Mouse (Mus musculus) intestine, postnatal 0 days (tissue): ENCODE measurements around the gene Oxt. TPM values are rescaled to one million over a fixed set of nuclear protein-coding genes. Genes with fewer than 3 reads are reported as not detected.

Source experiments
- ATAC-seq: fragments of 200-750 bp; cut with Nextera tagmentation; 2 replicates; pipeline ENCODE4 v1.8.0; 2017; ENCODE audit warnings: mild to moderate bottlenecking, moderate TSS enrichment, moderate library complexity
- H3K27ac ChIP-seq: fragments of 300-500 bp; sonication (generic); 2 replicates; pipeline ENCODE4 v1.5.1; 2014; ENCODE audit warnings: mild to moderate bottlenecking, low read depth, low read length, moderate library complexity
- H3K27me3 ChIP-seq: fragments of 300-500 bp; sonication (generic); replicated peaks from 2 replicates; pipeline ENCODE4 v1.6.1; 2014; ENCODE audit warnings: low read length, mixed read lengths; ENCODE audit not compliant: control insufficient read depth, insufficient read depth
- H3K36me3 ChIP-seq: fragments of 300-500 bp; sonication (generic); 2 replicates; pipeline ENCODE4 v1.6.1; 2014; ENCODE audit warnings: mild to moderate bottlenecking, moderate library complexity; ENCODE audit not compliant: control insufficient read depth, insufficient read depth
- H3K4me1 ChIP-seq: fragments of 300-500 bp; sonication (generic); replicated peaks from 2 replicates; pipeline ENCODE4 v1.6.1; 2014; ENCODE audit warnings: antibody characterized with exemption, low read length, mixed read lengths; ENCODE audit not compliant: control insufficient read depth, insufficient read depth
- H3K4me2 ChIP-seq: fragments of 300-500 bp; sonication (generic); replicated peaks from 2 replicates; pipeline ENCODE4 v1.6.1; 2014; ENCODE audit warnings: low read depth, mild to moderate bottlenecking, moderate library complexity
- H3K4me3 ChIP-seq: fragments of 300-500 bp; sonication (generic); 2 replicates; pipeline ENCODE4 v1.5.1; 2014; ENCODE audit warnings: low read depth, low read length
- H3K9ac ChIP-seq: fragments of 300-500 bp; sonication (generic); 2 replicates; pipeline ENCODE4 v1.6.1; 2014; ENCODE audit warnings: mild to moderate bottlenecking, low read depth, low read length
- H3K9me3 ChIP-seq: fragments of 300-500 bp; sonication (generic); 2 replicates; pipeline ENCODE4 v1.6.1; 2016; ENCODE audit warnings: mixed run types; ENCODE audit not compliant: control insufficient read depth
- CTCF ChIP-seq: sonication (generic); IDR thresholded peaks from 2 replicates; pipeline ENCODE4 v1.5.1; 2016; ENCODE audit warnings: low read depth, mild to moderate bottlenecking, control low read depth, antibody characterized with exemption, moderate library complexity
- WGBS: fragments of 180-500 bp; shearing (Covaris S2); extraction: QIAGEN DNeasy Blood & Tissue Kit; methylation state at CpG from one replicate; pipeline ENCODE4 v1.1.7; 2014; 5-methylcytosine and 5-hydroxymethylcytosine counted together
- polyA plus RNA-seq: library from polyadenylated mRNA; unstranded; fragments of >200 nt; fragmentation: Nextera tagmentation; extraction: Ambion mirVana; gene quantifications from 2 replicates; pipeline ENCODE4 v1.2.1, GENCODE M21; 2015

Gene Oxt
- polyA plus RNA-seq, 1 experiment from 2014 or later: not detected

DNA sequence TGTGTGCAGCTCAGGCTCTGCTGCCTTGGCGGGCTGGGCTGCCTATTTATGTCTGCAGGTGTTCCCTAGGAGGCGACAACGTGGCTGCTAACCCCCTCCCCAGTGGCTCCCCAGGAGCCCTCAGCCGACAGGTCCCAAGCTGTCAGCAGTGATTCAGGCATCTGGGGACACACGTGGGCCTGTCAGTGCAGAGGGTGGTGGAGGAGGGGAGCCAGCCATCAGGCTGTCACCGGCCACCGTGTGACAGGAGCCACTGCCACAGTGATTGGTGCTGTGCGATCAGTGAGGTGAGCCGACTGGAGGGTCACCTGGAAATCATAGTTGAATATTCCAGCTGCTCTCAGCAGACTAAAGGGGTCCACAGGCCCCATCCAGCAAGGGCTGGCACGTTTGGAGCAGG is 6.6 kb downstream of the Oxt start, which contains the start of gene Avp:
TSS of gene Avp (minus strand) at position 3 of the 400 bp plus-strand sequence.
- 37% methylated on average over 10 of the region's 10 CpGs for WGBS
- no peaks in the 10 kb centered on the region for H3K36me3 ChIP-seq
- H3K4me1 ChIP-seq: no peaks in the 10 kb centered on the region; the same call in 1 of the 2 replicates
- H3K27me3 ChIP-seq: peaks cover 51% of the 10 kb centered on the region
- H3K4me3 ChIP-seq: no peak within 1 kb of the TSS
- H3K9me3 ChIP-seq: no peaks in the 10 kb centered on the region
- H3K9ac ChIP-seq: no peak within 1 kb of the TSS
- no peak within 1 kb of the TSS for H3K4me2 ChIP-seq
- no peak within 1 kb of the TSS for H3K27ac ChIP-seq
- TF ChIP-seq CTCF: no peak
- no peak for ATAC-seq

DNA sequence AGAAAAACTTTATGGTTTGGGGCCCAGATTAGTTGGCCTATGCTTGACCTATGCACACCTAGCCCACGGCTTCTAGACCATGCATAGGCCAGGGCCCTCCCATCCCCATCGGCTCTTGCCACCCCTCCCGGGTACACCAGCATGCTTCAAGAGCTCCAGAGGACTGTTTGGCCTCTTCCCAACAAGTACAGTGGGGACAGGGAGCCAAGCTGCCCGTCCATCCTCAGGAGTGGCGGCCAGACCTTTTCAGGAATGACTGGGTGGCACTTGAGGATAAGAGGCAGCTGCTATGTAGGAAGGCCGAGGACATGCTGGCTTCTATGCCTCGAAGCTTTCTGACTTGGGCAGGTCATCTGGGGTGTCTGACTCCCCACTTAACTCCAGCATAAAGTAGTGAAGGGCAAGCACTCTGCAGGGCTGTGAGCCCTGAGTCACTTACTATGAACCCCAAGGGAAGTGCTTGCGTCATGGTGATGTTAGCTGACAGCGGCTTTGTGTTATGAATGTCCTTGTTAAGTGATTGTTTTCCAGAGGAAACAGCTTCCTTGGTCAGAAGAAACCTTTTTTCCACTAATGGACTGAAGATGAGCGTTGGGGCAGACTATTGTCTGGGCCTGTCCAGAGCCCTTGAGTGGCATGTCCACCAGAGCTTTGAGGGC is 8.1 kb downstream of the Oxt start:
- H3K4me2 ChIP-seq: no peak overlapping the region
- H3K36me3 ChIP-seq: no peaks in the 10 kb centered on the region
- 76% methylated on average over 10 of the region's 10 CpGs for WGBS
- no peak overlapping the region for H3K9ac ChIP-seq
- no peak overlapping the region for H3K27ac ChIP-seq
- no peaks in the 10 kb centered on the region for H3K9me3 ChIP-seq
- no peak for TF ChIP-seq CTCF
- H3K4me1 ChIP-seq: no peaks in the 10 kb centered on the region; the same call in 1 of the 2 replicates
- peaks cover 41% of the 10 kb centered on the region for H3K27me3 ChIP-seq
- ATAC-seq: no peak
- no peak overlapping the region for H3K4me3 ChIP-seq

DNA sequence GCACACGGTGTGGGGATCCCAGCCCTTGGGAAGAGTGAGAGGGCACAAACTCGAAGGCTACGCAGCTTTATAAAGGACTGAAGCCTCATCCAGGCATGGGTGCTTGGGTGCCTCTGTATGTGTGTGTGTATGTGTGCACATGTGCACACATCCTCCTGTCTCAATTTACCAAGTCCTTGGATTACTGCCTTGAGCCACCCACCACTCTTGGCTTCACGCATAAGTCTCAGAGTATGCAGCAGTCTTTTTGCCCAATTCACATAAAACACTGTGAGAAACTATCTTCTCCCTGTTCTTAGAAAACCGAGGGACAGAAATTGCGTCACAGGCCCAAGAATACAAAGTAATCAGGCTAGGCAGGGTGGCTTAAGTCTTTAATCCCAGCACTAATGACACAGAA is 10.0 kb downstream of the Oxt start:
- WGBS: 82% methylated on average over 6 of the region's 6 CpGs
- ATAC-seq: no peak
- Histone ChIP-seq H3K4me2 (no peak overlapping the region), H3K36me3 (peaks cover 9% of the 10 kb centered on the region), H3K9ac (no peak overlapping the region), H3K9me3 (no peaks in the 10 kb centered on the region), H3K27ac (no peak overlapping the region), H3K27me3 (peaks cover 21% of the 10 kb centered on the region), H3K4me3 (no peak overlapping the region), H3K4me1 (no peaks in the 10 kb centered on the region)
- no peak for TF ChIP-seq CTCF

DNA sequence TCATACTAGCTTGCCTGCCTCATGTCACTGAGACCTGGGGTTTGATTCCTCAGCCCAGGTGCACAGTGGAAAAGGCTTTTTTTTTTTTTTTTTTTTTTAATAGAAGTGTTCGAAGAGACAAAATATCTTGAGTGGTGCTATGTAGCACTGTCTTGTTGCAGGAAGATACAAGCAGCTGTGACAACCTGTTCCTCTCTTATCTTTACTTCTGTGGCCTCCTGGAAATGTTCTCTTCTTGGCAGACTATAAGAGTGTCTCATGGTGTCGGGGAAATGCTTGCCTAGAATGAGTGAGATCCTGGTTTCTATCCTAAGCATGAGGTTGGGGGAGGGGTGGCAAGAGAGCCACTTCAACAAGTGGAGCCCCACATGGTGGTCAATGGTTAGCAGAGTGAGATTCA is 12.4 kb downstream of the Oxt start:
- Histone ChIP-seq H3K36me3 (peaks cover 21% of the 10 kb centered on the region), H3K9me3 (no peaks in the 10 kb centered on the region), H3K27me3 (no peaks in the 10 kb centered on the region), H3K9ac (no peak overlapping the region), H3K27ac (no peak overlapping the region), H3K4me1 (no peaks in the 10 kb centered on the region), H3K4me3 (no peak overlapping the region), H3K4me2 (no peak overlapping the region)
- ATAC-seq: no peak
- no peak for TF ChIP-seq CTCF
- 80% methylated on average over 2 of the region's 2 CpGs for WGBS

DNA sequence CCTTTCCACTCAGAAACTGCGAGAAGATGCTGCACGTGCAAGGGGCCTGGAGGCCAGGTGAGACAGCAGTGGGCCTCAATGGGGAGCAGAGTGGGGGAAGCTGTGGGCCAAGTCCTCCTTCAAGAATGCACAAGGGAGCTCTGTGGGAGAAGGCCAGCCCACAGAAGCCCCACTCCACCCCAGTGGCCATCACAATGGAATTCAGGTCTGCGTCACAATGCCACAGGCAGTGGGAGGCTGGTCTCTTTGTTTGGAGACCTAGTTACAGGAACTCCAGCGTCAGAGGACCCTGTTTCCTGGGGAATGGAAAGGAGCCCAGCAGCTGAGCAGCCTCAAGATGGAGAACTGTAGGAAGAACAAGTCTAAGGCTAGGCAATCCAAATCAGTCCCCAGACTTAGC is 13.2 kb downstream of the Oxt start:
- no peaks in the 10 kb centered on the region for H3K4me1 ChIP-seq
- H3K36me3 ChIP-seq: peaks cover 21% of the 10 kb centered on the region
- H3K27me3 ChIP-seq: no peaks in the 10 kb centered on the region
- no peak overlapping the region for H3K4me3 ChIP-seq
- no peak for ATAC-seq
- TF ChIP-seq CTCF: no peak
- WGBS: 67% methylated on average over 4 of the region's 4 CpGs
- H3K4me2 ChIP-seq: no peak overlapping the region
- H3K27ac ChIP-seq: no peak overlapping the region
- no peak overlapping the region for H3K9ac ChIP-seq
- no peaks in the 10 kb centered on the region for H3K9me3 ChIP-seq

DNA sequence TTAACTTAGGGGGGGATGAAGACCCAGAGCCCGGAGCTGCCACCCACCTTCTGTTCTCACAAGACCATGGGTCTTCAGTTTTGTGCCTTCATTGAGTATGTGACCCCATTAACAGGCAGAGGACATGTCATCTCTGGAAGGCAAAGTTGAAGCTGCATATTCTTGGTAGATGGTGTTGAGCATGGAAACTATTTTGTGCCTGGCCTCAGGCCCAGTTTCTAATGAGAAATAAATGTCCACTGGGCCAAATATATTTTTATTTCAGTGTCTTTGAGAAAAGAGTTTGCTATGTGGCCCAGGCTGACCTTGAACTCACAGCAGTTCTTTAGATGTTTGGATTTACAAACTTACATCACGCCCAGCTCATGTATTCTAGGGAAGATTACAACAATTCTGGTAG is 13.8 kb downstream of the Oxt start:
- Histone ChIP-seq H3K4me3 (no peak overlapping the region), H3K27ac (no peak overlapping the region), H3K36me3 (peaks cover 21% of the 10 kb centered on the region), H3K4me2 (no peak overlapping the region), H3K4me1 (no peaks in the 10 kb centered on the region), H3K27me3 (no peaks in the 10 kb centered on the region), H3K9me3 (no peaks in the 10 kb centered on the region), H3K9ac (no peak overlapping the region)
- 78% methylated on average over 2 of the region's 2 CpGs for WGBS
- no peak for TF ChIP-seq CTCF
- ATAC-seq: no peak

DNA sequence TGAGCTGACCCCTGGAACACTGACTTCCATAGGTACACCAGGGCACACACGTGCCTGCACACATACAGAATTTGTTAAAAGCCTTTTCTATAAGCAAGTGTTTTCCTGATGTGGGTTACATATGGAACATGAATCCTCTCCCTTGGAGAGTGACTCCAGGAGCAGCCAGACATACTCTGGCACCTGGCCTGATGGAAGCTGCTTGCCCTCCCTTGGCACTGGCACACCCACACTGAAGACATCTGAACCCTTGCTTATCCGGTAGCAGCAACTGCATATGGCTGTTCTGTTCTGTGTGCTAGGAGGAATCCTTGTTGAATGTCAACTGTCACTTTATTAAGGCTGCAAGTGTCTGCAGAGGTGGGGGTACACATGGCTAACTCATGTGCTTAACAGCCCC is 15.0 kb downstream of the Oxt start:
- ATAC-seq: no peak
- Histone ChIP-seq H3K9ac (no peak overlapping the region), H3K27ac (no peak overlapping the region), H3K4me1 (no peaks in the 10 kb centered on the region), H3K4me3 (no peak overlapping the region), H3K9me3 (no peaks in the 10 kb centered on the region), H3K36me3 (peaks cover 22% of the 10 kb centered on the region), H3K27me3 (no peaks in the 10 kb centered on the region), H3K4me2 (no peak overlapping the region)
- no peak for TF ChIP-seq CTCF
- 93% methylated on average over 2 of the region's 2 CpGs for WGBS
